Mouse (Mus musculus) forebrain, embryonic 11.5 days (tissue): ENCODE measurements at regions not wholly inside any gene's neighbourhood (a gene's known extent, or its start where the extent isn't known, plus 50 kb on each side); places are given as distances from the start of the nearest gene placed in this dataset.

ENCODE experiments used
- ATAC-seq: fragments of 200-750 bp; cut with Nextera tagmentation; replicated peaks from 2 replicates; pipeline ENCODE4 v1.8.0; 2017; ENCODE audit warnings: moderate TSS enrichment; ENCODE audit not compliant: low FRiP score
- DNase-seq: peaks from one replicate; pipeline ENCODE4 v3.0.0-alpha.2; 2017; ENCODE audit warnings: low spot score
- H3K27ac ChIP-seq: fragments of 300-500 bp; sonication (generic); 2 replicates; pipeline ENCODE4 v1.5.1; 2014; ENCODE audit warnings: low read depth, low read length
- H3K27me3 ChIP-seq: fragments of 300-500 bp; sonication (generic); 2 replicates; pipeline ENCODE4 v1.6.1; 2014; ENCODE audit warnings: mild to moderate bottlenecking, low read length, mixed read lengths; ENCODE audit not compliant: control insufficient read depth, insufficient read depth
- H3K36me3 ChIP-seq: fragments of 300-500 bp; sonication (generic); 2 replicates; pipeline ENCODE4 v1.6.1; 2014; ENCODE audit warnings: mild to moderate bottlenecking, low read length, moderate library complexity, mixed read lengths; ENCODE audit not compliant: control insufficient read depth, insufficient read depth
- H3K4me1 ChIP-seq: fragments of 300-500 bp; sonication (generic); replicated peaks from 2 replicates; pipeline ENCODE4 v1.6.1; 2014; ENCODE audit warnings: low read length, mixed read lengths; ENCODE audit not compliant: control insufficient read depth, insufficient read depth
- H3K4me2 ChIP-seq: fragments of 300-500 bp; sonication (generic); 2 replicates; pipeline ENCODE4 v1.6.1; 2014; ENCODE audit warnings: low read depth, mild to moderate bottlenecking, low read length, moderate library complexity, mixed read lengths; ENCODE audit not compliant: severe bottlenecking
- H3K4me3 ChIP-seq: fragments of 300-500 bp; sonication (generic); 2 replicates; pipeline ENCODE4 v1.5.1; 2014; ENCODE audit warnings: low read depth, low read length
- H3K9ac ChIP-seq: fragments of 300-500 bp; sonication (generic); 2 replicates; pipeline ENCODE4 v1.6.1; 2014; ENCODE audit warnings: low read length
- H3K9me3 ChIP-seq: fragments of 300-500 bp; sonication (generic); 2 replicates; pipeline ENCODE4 v1.6.1; 2016; ENCODE audit warnings: low read length, mixed read lengths; ENCODE audit not compliant: control insufficient read depth
- WGBS: fragments of 180-500 bp; shearing (Covaris S2); extraction: QIAGEN DNeasy Blood & Tissue Kit; methylation state at CpG from one replicate; pipeline ENCODE4 v1.1.7; 2014; 5-methylcytosine and 5-hydroxymethylcytosine counted together

DNA sequence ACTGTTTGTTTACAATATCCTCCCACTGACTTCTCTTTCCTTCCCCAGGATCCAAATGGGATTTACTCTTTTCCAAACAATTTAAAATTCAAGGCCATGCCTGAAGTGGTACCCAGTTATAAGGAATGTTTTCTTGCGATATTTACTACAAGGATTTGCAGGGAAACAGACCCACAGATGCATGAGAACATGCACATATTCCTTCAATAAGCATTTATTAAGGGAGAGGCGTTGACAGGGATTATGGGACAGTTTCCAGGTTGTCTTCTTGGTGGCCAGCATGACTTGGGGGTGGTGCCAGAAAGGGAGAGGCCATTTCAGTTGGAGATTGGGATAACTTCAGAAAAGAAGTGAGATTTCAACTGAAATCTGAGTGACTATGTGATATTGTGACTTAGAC lies 58.4 kb upstream of the Sptbn1 start:
- ATAC-seq = no peak
- H3K4me2 ChIP-seq = no peak overlapping the region
- WGBS = 85% methylated on average over 2 of the region's 2 CpGs
- H3K4me1 ChIP-seq = no peaks in the 10 kb centered on the region
- H3K27me3 ChIP-seq = no peaks in the 10 kb centered on the region
- no peak overlapping the region for H3K27ac ChIP-seq
- no peak for DNase-seq
- H3K36me3 ChIP-seq = no peaks in the 10 kb centered on the region
- no peak overlapping the region for H3K9ac ChIP-seq
- no peak overlapping the region for H3K4me3 ChIP-seq
- H3K9me3 ChIP-seq = no peaks in the 10 kb centered on the region
